Mouse (Mus musculus): ENCODE measurements at regions not wholly inside any gene's neighbourhood (a gene's known extent, or its start where the extent isn't known, plus 50 kb on each side); places are given as distances from the start of the nearest gene placed in this dataset.

- DNase-seq, result no peak
These were observed 210.9 kb downstream of the Lrig3 start for GRCm38 (mm10) chr10:126176759-126177473.

- no peak for DNase-seq
These were observed 216.4 kb downstream of the Lrig3 start for GRCm38 (mm10) chr10:126182386-126182785.

- no peak for DNase-seq
These were observed 218.0 kb downstream of the Lrig3 start for GRCm38 (mm10) chr10:126183961-126184360.

- no peak for DNase-seq
These were observed 219.4 kb downstream of the Lrig3 start for GRCm38 (mm10) chr10:126185410-126185809.

- no peak for DNase-seq
These were observed 220.1 kb downstream of the Lrig3 start for GRCm38 (mm10) chr10:126186086-126186485.

- DNase-seq, result no peak
These were observed 223.0 kb downstream of the Lrig3 start for GRCm38 (mm10) chr10:126189001-126189400.
